Mouse (Mus musculus): Measurements from ENCODE around the gene Slc35a1. TPM values are rescaled to one million over a fixed set of nuclear protein-coding genes. Genes with fewer than 3 reads are reported as not detected.
"Not testable (repeated sequence)": the region's sequence is repeated elsewhere in the genome, so short reads cannot be mapped to it uniquely, and the experiment has no call there.

Slc35a1 gene
- 10 to 100 TPM; 16.7 to 19.4 TPM for total RNA-seq (2021)
- long read RNA-seq, experiment 1, transcript Slc35a1-201 (8 exons, 2,039 nt) = major isoform, 30 of 38 reads
- long read RNA-seq, experiment 1, partial matches to known transcripts = 1 of 38 reads
- long read RNA-seq, experiment 1, other reads (novel, unspliced or antisense) = 7 of 38 reads
- long read RNA-seq, experiment 2, transcript Slc35a1-201 (8 exons, 2,039 nt) = major isoform, 24 of 30 reads
- long read RNA-seq, experiment 2, partial matches to known transcripts = 1 of 30 reads
- long read RNA-seq, experiment 2, other reads (novel, unspliced or antisense) = 5 of 30 reads

- DNase-seq (ENCODE audit: low spot score in 2 of 2) = peak; percentile 96 to 97
Measured at GRCm38 (mm10) chr4:34686874-34687567, at the start of gene Slc35a1. Slc35a1 (minus strand) TSS chr4:34687438.

GRCm38 (mm10) chr4:34734461-34734860 is 47.2 kb upstream of the Slc35a1 start:
- DNase-seq (ENCODE audit: low spot score in 2 of 2) = no peak

GRCm38 (mm10) chr4:34733415-34733814 is 46.2 kb upstream of the Slc35a1 start:
- DNase-seq (ENCODE audit: low spot score in 2 of 2) = not testable (repeated sequence)

GRCm38 (mm10) chr4:34729851-34730341 is 42.7 kb upstream of the Slc35a1 start, which contains the start of gene Cfap206:
Cfap206 (minus strand) TSS chr4:34730206.
- peak; percentile 49 to 57 for DNase-seq (ENCODE audit: low spot score in 2 of 2)

GRCm38 (mm10) chr4:34725710-34726109 is 38.5 kb upstream of the Slc35a1 start:
- not testable (repeated sequence) for DNase-seq (ENCODE audit: low spot score in 2 of 2)

- no peak for DNase-seq (ENCODE audit: low spot score in 2 of 2)
Measured at GRCm38 (mm10) chr4:34724306-34724705, 37.1 kb upstream of the Slc35a1 start.

GRCm38 (mm10) chr4:34723186-34723585 is 35.9 kb upstream of the Slc35a1 start:
- no peak for DNase-seq (ENCODE audit: low spot score in 2 of 2)

GRCm38 (mm10) chr4:34720127-34720895 is 33.1 kb upstream of the Slc35a1 start:
- DNase-seq (ENCODE audit: low spot score in 2 of 2) = no peak

- no peak for DNase-seq (ENCODE audit: low spot score in 2 of 2)
Measured at GRCm38 (mm10) chr4:34719421-34719820, 32.2 kb upstream of the Slc35a1 start.

- no peak for DNase-seq (ENCODE audit: low spot score in 2 of 2)
Measured at GRCm38 (mm10) chr4:34715062-34715461, 27.8 kb upstream of the Slc35a1 start.

GRCm38 (mm10) chr4:34708127-34708526 is 20.9 kb upstream of the Slc35a1 start:
- peak in 1 of 2 experiments; percentile 6 for DNase-seq (ENCODE audit: low spot score in 2 of 2)

- no peak for DNase-seq (ENCODE audit: low spot score in 2 of 2)
Measured at GRCm38 (mm10) chr4:34707248-34707647, 20.0 kb upstream of the Slc35a1 start.

- DNase-seq (ENCODE audit: low spot score in 2 of 2) = no peak
Measured at GRCm38 (mm10) chr4:34703029-34703428, 15.8 kb upstream of the Slc35a1 start.

GRCm38 (mm10) chr4:34702231-34702630 is 15.0 kb upstream of the Slc35a1 start:
- DNase-seq (ENCODE audit: low spot score in 2 of 2) = no peak

GRCm38 (mm10) chr4:34701528-34701927 is 14.3 kb upstream of the Slc35a1 start:
- peak in 1 of 2 experiments; percentile 21 for DNase-seq (ENCODE audit: low spot score in 2 of 2)

GRCm38 (mm10) chr4:34688021-34688420 is 783 bp upstream of the Slc35a1 start:
- DNase-seq (ENCODE audit: low spot score in 2 of 2) = no peak

GRCm38 (mm10) chr4:34680530-34680929 is 6.7 kb downstream of the Slc35a1 start:
- DNase-seq (ENCODE audit: low spot score in 2 of 2) = no peak

GRCm38 (mm10) chr4:34673721-34674120 is 13.5 kb downstream of the Slc35a1 start:
- no peak for DNase-seq (ENCODE audit: low spot score in 2 of 2)

- DNase-seq (ENCODE audit: low spot score in 2 of 2) = no peak
Measured at GRCm38 (mm10) chr4:34667923-34668322, 19.3 kb downstream of the Slc35a1 start.

- DNase-seq (ENCODE audit: low spot score in 2 of 2) = peak; percentile 21 to 55
Measured at GRCm38 (mm10) chr4:34661927-34662326, 25.3 kb downstream of the Slc35a1 start.

GRCm38 (mm10) chr4:34661514-34661913 is 25.7 kb downstream of the Slc35a1 start:
- DNase-seq (ENCODE audit: low spot score in 2 of 2) = no peak
